In the genomic region with DNA sequence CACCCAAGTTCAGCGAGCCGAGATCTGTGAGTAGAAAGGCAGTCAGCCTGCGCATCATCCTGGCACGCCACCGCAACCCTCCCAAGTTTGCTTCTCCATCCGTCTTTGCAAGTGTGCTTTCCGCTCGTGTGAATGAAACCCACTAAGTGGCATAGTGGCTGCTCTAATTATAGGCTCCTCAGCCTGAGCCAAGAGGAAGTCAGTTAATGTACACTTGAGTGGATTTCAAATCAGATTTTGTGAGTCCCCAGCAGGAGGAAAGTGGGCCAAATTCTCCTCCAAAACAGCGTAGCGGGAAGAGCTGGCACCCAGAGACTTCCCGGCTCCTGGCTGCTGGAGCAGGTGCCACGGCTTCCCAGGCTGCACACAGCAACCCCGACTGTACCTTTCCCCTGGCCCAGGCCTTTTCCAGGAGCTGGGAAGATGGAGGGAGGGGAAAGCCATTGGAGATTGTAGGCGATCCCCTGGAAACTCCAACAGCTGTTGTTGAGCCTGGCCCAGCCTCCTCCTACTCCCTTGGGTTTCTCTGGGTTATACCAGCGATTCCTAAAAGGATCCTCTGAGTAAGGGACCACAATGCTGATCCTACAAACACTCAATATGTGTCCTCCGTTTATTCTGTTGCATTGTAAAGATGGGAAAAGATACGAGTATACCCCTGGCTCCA, we compare ENCODE assay signal across 10 mouse cellular contexts.
A peak's percentile ranks its signal among the peaks of the same experiment; 100 is the strongest.
DNase-seq lines count a peak whose midpoint lies in the region; ATAC-seq and TF ChIP-seq lines count a peak whose summit lies in the region.
"Had no signal": no experiment of that assay in that cellular context is flagged by ENCODE, and none has a peak within 500 bp of the region (broad histone marks: within the 10 kb centered on the region; RNA-seq: fewer than 3 reads in every experiment).

No protein-coding gene starts in this region.

- no peak for ATAC-seq in inflammation-experienced regulatory T-cells, adult 6 months
- ATAC-seq: liver, postnatal 0 days had no signal

- no peak overlapping the region for H3K27ac ChIP-seq in cerebellum, adult 2 months (ENCODE audit: insufficient read depth, low read length)

- no peak overlapping the region for H3K4me3 ChIP-seq in cerebellum, adult 2 months (replicated peaks; ENCODE audit: insufficient read depth, low read depth, low read length)
- H3K4me3 ChIP-seq: myocyte had no signal

- intact Hi-C loops in left cerebral cortex, postnatal 36 days (cut with DNase I), result no loop called here

- DNase-seq in B cell, adult 2 months, result peak; percentile 4 to 15
- peak; percentile 58 to 76 for DNase-seq in cerebellum, adult 2 months
- peak; percentile 76 to 84 for DNase-seq in frontal cortex, postnatal 36 days (ENCODE audit: low spot score in 2 of 2)
- DNase-seq in left cerebral cortex, postnatal 36 days (ENCODE audit: low spot score in 2 of 2), result peak; percentile 63 to 66
- no peak for DNase-seq in kidney, postnatal 25 days
- no peak for DNase-seq in embryo, embryonic 11 days
- no peak for DNase-seq in testis, postnatal 14 days (ENCODE audit: low spot score)
- DNase-seq: liver, postnatal 0 days had no signal

- H3K27me3 ChIP-seq in cerebellum, adult 2 months (ENCODE audit: control insufficient read depth, insufficient read depth, low read length), result no peaks in the 10 kb centered on the region

- TF ChIP-seq CTCF in cerebellum, adult 2 months (IDR thresholded peaks at IDR 0.05; ENCODE audit: borderline replicate concordance, insufficient read depth, low read depth, low read length), result no peak

- TF ChIP-seq POLR2A in cerebellum, adult 2 months (IDR thresholded peaks at IDR 0.05; ENCODE audit: borderline replicate concordance, insufficient read depth, low read length), result no peak

- 12% methylated on average over 17 of the region's 17 CpGs for WGBS in cerebellum, adult 2 months

- peaks cover 27% of the 10 kb centered on the region for H3K4me1 ChIP-seq in cerebellum, adult 2 months (ENCODE audit: control insufficient read depth, insufficient read depth, low read length)

Comparison
In these comparisons a context has a peak if more than half of its experiments do, and no peak if none do; other contexts are left out.
1. DNase-seq: peak in B cell, adult 2 months (2 of 2), cerebellum, adult 2 months (2 of 2), frontal cortex, postnatal 36 days (2 of 2) and left cerebral cortex, postnatal 36 days (2 of 2); none in kidney, postnatal 25 days (0 of 2), embryo, embryonic 11 days (single experiment) and testis, postnatal 14 days (single experiment).